Mouse (Mus musculus) heart, embryonic 13.5 days (tissue): ENCODE measurements around the gene RPS10-NUDT3. TPM values are rescaled to one million over a fixed set of nuclear protein-coding genes. Genes with fewer than 3 reads are reported as not detected.

Experiments used
- ATAC-seq: fragments of 200-750 bp; cut with Nextera tagmentation; 2 replicates; pipeline ENCODE4 v1.8.0; 2017; ENCODE audit warnings: moderate TSS enrichment; ENCODE audit not compliant: insufficient number of reproducible peaks, low FRiP score, low TSS enrichment; ENCODE audit errors: extremely low read depth
- H3K27ac ChIP-seq: fragments of 300-500 bp; sonication (generic); replicated peaks from 2 replicates; pipeline ENCODE4 v1.5.1; 2015; ENCODE audit warnings: moderate library complexity, mild to moderate bottlenecking, inconsistent platforms
- H3K27me3 ChIP-seq: fragments of 300-500 bp; sonication (generic); replicated peaks from 2 replicates; pipeline ENCODE4 v1.6.1; 2015; ENCODE audit warnings: mild to moderate bottlenecking, inconsistent platforms
- H3K36me3 ChIP-seq: fragments of 300-500 bp; sonication (generic); 2 replicates; pipeline ENCODE4 v1.6.1; 2015; ENCODE audit warnings: mild to moderate bottlenecking, inconsistent platforms
- H3K4me1 ChIP-seq: fragments of 300-500 bp; sonication (generic); 2 replicates; pipeline ENCODE4 v1.6.1; 2015; ENCODE audit warnings: inconsistent platforms
- H3K4me2 ChIP-seq: fragments of 300-500 bp; sonication (generic); 2 replicates; pipeline ENCODE4 v1.6.1; 2015; ENCODE audit warnings: inconsistent platforms, mild to moderate bottlenecking, moderate library complexity
- H3K4me3 ChIP-seq: fragments of 300-500 bp; sonication (generic); 2 replicates; pipeline ENCODE4 v1.5.1; 2015; ENCODE audit warnings: moderate library complexity, mild to moderate bottlenecking, inconsistent platforms
- H3K9ac ChIP-seq: fragments of 300-500 bp; sonication (generic); 2 replicates; pipeline ENCODE4 v1.6.1; 2015; ENCODE audit warnings: inconsistent platforms, mild to moderate bottlenecking, moderate library complexity
- H3K9me3 ChIP-seq: fragments of 300-500 bp; sonication (generic); 2 replicates; pipeline ENCODE4 v1.6.1; 2016; ENCODE audit warnings: inconsistent platforms
- WGBS: fragments of 180-500 bp; shearing (Covaris S2); methylation state at CpG from one replicate; pipeline ENCODE4 v1.1.7; 2015; ENCODE audit warnings: mixed read lengths; 5-methylcytosine and 5-hydroxymethylcytosine counted together
- polyA plus RNA-seq: library from polyadenylated mRNA; unstranded; fragments of >200 nt; fragmentation: Nextera tagmentation; extraction: Ambion mirVana; gene quantifications from 2 replicates; pipeline ENCODE4 v1.2.1, GENCODE M21; 2015

RPS10-NUDT3 gene
- polyA plus RNA-seq, 1 experiment from 2014 or later: not detected

GRCm38 (mm10) chr17:27655089-27656010, 20.3 kb upstream of the RPS10-NUDT3 start, which contains the start of gene Pacsin1:
Pacsin1 (plus strand) TSS chr17:27655509.
- no peaks in the 10 kb centered on the region; the same call in 1 of the 2 replicates for H3K9me3 ChIP-seq
- H3K4me2 ChIP-seq: peak within 1 kb of the TSS; percentile 88
- peaks cover 16% of the 10 kb centered on the region for H3K4me1 ChIP-seq
- peak within 1 kb of the TSS; percentile 57 for H3K4me3 ChIP-seq
- WGBS: 2% methylated on average over 65 of the region's 65 CpGs
- ATAC-seq: peak; percentile 53; the same call in 1 of the 2 replicates
- H3K27ac ChIP-seq: no peak within 1 kb of the TSS
- H3K9ac ChIP-seq: peak within 1 kb of the TSS; percentile 73
- H3K27me3 ChIP-seq: peaks cover 56% of the 10 kb centered on the region
- H3K36me3 ChIP-seq: no peaks in the 10 kb centered on the region

- Histone ChIP-seq H3K4me2 (no peak overlapping the region), H3K4me1 (peaks cover 16% of the 10 kb centered on the region), H3K27ac (no peak overlapping the region), H3K4me3 (no peak overlapping the region), H3K36me3 (no peaks in the 10 kb centered on the region), H3K9ac (no peak overlapping the region), H3K9me3 (no peaks in the 10 kb centered on the region; the same call in 1 of the 2 replicates), H3K27me3 (peaks cover 56% of the 10 kb centered on the region)
- ATAC-seq: no peak
- WGBS: 46% methylated on average over 10 of the region's 10 CpGs
Observed at GRCm38 (mm10) chr17:27653253-27653959, 18.4 kb upstream of the RPS10-NUDT3 start.

GRCm38 (mm10) chr17:27652046-27652790, 17.2 kb upstream of the RPS10-NUDT3 start:
- Histone ChIP-seq H3K27me3 (peaks cover 50% of the 10 kb centered on the region), H3K4me1 (peaks cover 16% of the 10 kb centered on the region), H3K4me3 (no peak overlapping the region), H3K27ac (no peak overlapping the region), H3K4me2 (no peak overlapping the region), H3K9ac (no peak overlapping the region), H3K36me3 (no peaks in the 10 kb centered on the region), H3K9me3 (no peaks in the 10 kb centered on the region; the same call in 1 of the 2 replicates)
- no peak for ATAC-seq
- whole genome bisulfite sequencing: 76% methylated on average over 23 of the region's 23 CpGs

- 66% methylated on average over 13 of the region's 13 CpGs for WGBS
- no peak for ATAC-seq
Observed at GRCm38 (mm10) chr17:27650586-27650985, 15.6 kb upstream of the RPS10-NUDT3 start.

GRCm38 (mm10) chr17:27650160-27650559, 15.1 kb upstream of the RPS10-NUDT3 start:
- ATAC-seq: no peak
- WGBS: 12% methylated on average over 12 of the region's 12 CpGs
- no peaks in the 10 kb centered on the region for H3K36me3 ChIP-seq
- H3K27me3 ChIP-seq: peaks cover 32% of the 10 kb centered on the region
- no peak overlapping the region for H3K27ac ChIP-seq
- no peaks in the 10 kb centered on the region; the same call in 1 of the 2 replicates for H3K9me3 ChIP-seq
- H3K4me2 ChIP-seq: no peak overlapping the region
- no peak overlapping the region for H3K9ac ChIP-seq
- H3K4me1 ChIP-seq: peaks cover 2% of the 10 kb centered on the region
- no peak overlapping the region for H3K4me3 ChIP-seq

More at GRCm38 (mm10) chr17:27650586-27650985, 15.6 kb upstream of the RPS10-NUDT3 start:
- Histone ChIP-seq H3K4me2 (no peak overlapping the region), H3K27me3 (peaks cover 36% of the 10 kb centered on the region), H3K9me3 (no peaks in the 10 kb centered on the region; the same call in 1 of the 2 replicates), H3K27ac (no peak overlapping the region), H3K36me3 (no peaks in the 10 kb centered on the region), H3K4me3 (no peak overlapping the region), H3K9ac (no peak overlapping the region), H3K4me1 (peaks cover 6% of the 10 kb centered on the region)

- Histone ChIP-seq H3K4me2 (no peak overlapping the region), H3K36me3 (no peaks in the 10 kb centered on the region), H3K4me3 (no peak overlapping the region), H3K27me3 (0 out of 2 replicates have a peak, but pooled peaks cover 4% of the 10 kb centered on the region), H3K9ac (no peak overlapping the region), H3K27ac (no peak overlapping the region), H3K4me1 (peaks cover 9% of the 10 kb centered on the region), H3K9me3 (no peaks in the 10 kb centered on the region)
- no peak for ATAC-seq
- 29% methylated on average over 7 of the region's 7 CpGs for WGBS
Observed at GRCm38 (mm10) chr17:27645807-27646206, 10.8 kb upstream of the RPS10-NUDT3 start.

GRCm38 (mm10) chr17:27644572-27644971, 9.6 kb upstream of the RPS10-NUDT3 start:
- no peak overlapping the region for H3K4me3 ChIP-seq
- H3K9ac ChIP-seq: no peak overlapping the region
- no peak for ATAC-seq
- no peaks in the 10 kb centered on the region for H3K9me3 ChIP-seq
- H3K36me3 ChIP-seq: no peaks in the 10 kb centered on the region
- 42% methylated on average over 2 of the region's 2 CpGs for WGBS
- H3K27ac ChIP-seq: no peak overlapping the region
- H3K27me3 ChIP-seq: 0 out of 2 replicates have a peak, but pooled peaks cover 3% of the 10 kb centered on the region
- no peak overlapping the region for H3K4me2 ChIP-seq
- peaks cover 9% of the 10 kb centered on the region for H3K4me1 ChIP-seq

GRCm38 (mm10) chr17:27643756-27644155, 8.7 kb upstream of the RPS10-NUDT3 start:
- Histone ChIP-seq H3K4me1 (peaks cover 14% of the 10 kb centered on the region), H3K36me3 (no peaks in the 10 kb centered on the region), H3K4me2 (no peak overlapping the region), H3K4me3 (no peak overlapping the region), H3K27me3 (0 out of 2 replicates have a peak, but pooled peaks cover 3% of the 10 kb centered on the region), H3K27ac (no peak overlapping the region), H3K9me3 (no peaks in the 10 kb centered on the region), H3K9ac (no peak overlapping the region)
- 73% methylated on average over 9 of the region's 9 CpGs for WGBS
- ATAC-seq: no peak

- no peak overlapping the region for H3K4me2 ChIP-seq
- no peaks in the 10 kb centered on the region for H3K36me3 ChIP-seq
- H3K9me3 ChIP-seq: no peaks in the 10 kb centered on the region
- no peak overlapping the region for H3K9ac ChIP-seq
- H3K27ac ChIP-seq: no peak overlapping the region
- no peak overlapping the region for H3K4me3 ChIP-seq
- no peak for ATAC-seq
- 35% methylated on average over 6 of the region's 6 CpGs for WGBS
- H3K27me3 ChIP-seq: 0 out of 2 replicates have a peak, but pooled peaks cover 3% of the 10 kb centered on the region
- H3K4me1 ChIP-seq: peaks cover 14% of the 10 kb centered on the region
Observed at GRCm38 (mm10) chr17:27643101-27643500, 8.1 kb upstream of the RPS10-NUDT3 start.

GRCm38 (mm10) chr17:27642491-27643062, 7.6 kb upstream of the RPS10-NUDT3 start:
- Histone ChIP-seq H3K4me2 (peak overlapping the region; percentile 35), H3K27me3 (0 out of 2 replicates have a peak, but pooled peaks cover 3% of the 10 kb centered on the region), H3K4me3 (no peak overlapping the region), H3K36me3 (no peaks in the 10 kb centered on the region), H3K9me3 (no peaks in the 10 kb centered on the region), H3K27ac (peak overlapping the region; percentile 13; the same call in 1 of the 2 replicates), H3K9ac (peak overlapping the region; percentile 56), H3K4me1 (peaks cover 15% of the 10 kb centered on the region)
- no peak for ATAC-seq
- 17% methylated on average over 12 of the region's 12 CpGs for WGBS
